Mouse (Mus musculus): ENCODE measurements at regions not wholly inside any gene's neighbourhood (a gene's known extent, or its start where the extent isn't known, plus 50 kb on each side); places are given as distances from the start of the nearest gene placed in this dataset.

DNA sequence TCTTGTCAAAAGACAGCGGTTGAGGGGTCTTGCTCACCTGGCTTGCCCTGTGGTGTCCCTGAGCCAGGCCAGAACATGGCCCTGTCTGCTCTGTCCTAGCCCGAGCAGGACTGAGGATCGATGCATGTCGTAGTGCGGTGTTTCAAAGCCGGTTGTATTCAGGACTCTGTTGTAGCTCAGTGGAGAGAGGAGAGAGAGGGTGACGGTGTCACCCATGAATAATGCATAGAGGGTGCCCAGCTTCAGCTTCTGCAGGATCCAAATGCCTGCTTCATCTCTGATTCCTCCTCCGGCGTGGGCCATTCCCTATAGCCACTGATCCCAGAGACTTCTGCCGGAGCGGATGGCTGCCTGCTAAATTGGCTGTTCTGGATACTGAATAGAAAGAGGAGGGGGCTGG, 126.7 kb upstream of the Cadm1 start:
- Histone ChIP-seq H3K36me3 (ENCODE audit: insufficient read depth, low read length) (no peaks in the 10 kb centered on the region), H3K4me1 (replicated peaks; ENCODE audit: low read depth, low read length) (peaks cover 4% of the 10 kb centered on the region; the same call in 1 of the 2 replicates), H3K9me3 (ENCODE audit: low read length) (no peaks in the 10 kb centered on the region), H3K27me3 (ENCODE audit: insufficient read depth, low read length) (peaks cover 35% of the 10 kb centered on the region), H3K4me3 (replicated peaks; ENCODE audit: low read length) (no peak overlapping the region)
- TF ChIP-seq POU5F1 (IDR thresholded peaks at IDR 0.05; ENCODE audit: borderline replicate concordance, low read length) (no peak), CTCF (conservative IDR thresholded peaks at IDR 0.05; ENCODE audit: low read length) (no peak), NANOG (IDR thresholded peaks at IDR 0.05; ENCODE audit: borderline replicate concordance, low read length) (no peak)

DNA sequence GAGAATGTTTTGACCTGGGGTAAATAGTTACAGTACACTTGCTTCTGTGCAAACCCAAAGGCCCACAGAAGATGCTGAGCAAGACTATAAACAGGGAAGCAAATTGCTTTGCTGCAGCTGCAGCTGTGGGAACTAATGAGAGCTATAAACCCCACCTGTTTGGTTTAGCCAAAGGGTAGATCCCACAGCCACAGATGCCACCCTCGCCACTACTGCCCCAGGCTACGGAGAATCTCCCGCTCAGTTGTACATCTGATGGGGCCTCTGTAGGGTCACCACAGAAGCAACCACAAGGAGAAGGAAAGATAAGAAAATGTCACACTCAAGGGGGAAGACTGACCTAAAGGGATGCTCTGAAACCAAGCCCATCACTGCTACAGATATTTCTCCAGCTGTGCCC, 125.2 kb upstream of the Cadm1 start:
- TF ChIP-seq POU5F1 (IDR thresholded peaks at IDR 0.05; ENCODE audit: borderline replicate concordance, low read length) (no peak), NANOG (IDR thresholded peaks at IDR 0.05; ENCODE audit: borderline replicate concordance, low read length) (no peak), CTCF (conservative IDR thresholded peaks at IDR 0.05; ENCODE audit: low read length) (no peak)
- no peaks in the 10 kb centered on the region for H3K9me3 ChIP-seq (ENCODE audit: low read length)
- no peaks in the 10 kb centered on the region for H3K36me3 ChIP-seq (ENCODE audit: insufficient read depth, low read length)
- H3K4me1 ChIP-seq (replicated peaks; ENCODE audit: low read depth, low read length) = 0 out of 2 replicates have a peak, but pooled peaks cover under 1% of the 10 kb centered on the region
- H3K4me3 ChIP-seq (replicated peaks; ENCODE audit: low read length) = no peak overlapping the region
- peaks cover 45% of the 10 kb centered on the region for H3K27me3 ChIP-seq (ENCODE audit: insufficient read depth, low read length)

DNA sequence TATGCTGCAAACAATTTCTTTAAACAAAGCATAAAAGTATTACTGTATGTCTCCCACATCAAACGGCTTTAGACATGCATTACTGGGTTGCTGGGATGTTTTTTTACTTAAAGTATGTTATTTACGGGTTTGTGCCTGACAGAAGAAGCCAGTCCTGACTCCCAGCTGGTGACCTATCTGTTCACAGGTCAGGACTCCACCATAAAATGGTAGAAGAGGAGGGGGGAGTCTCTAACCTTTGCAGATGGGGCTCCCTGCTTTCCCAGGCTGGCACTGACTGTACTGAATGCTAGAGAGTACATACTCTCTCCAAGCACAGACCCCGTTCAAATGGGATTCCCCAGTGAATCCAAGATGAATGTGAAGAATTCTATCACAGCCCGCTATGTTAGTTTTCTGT, 124.4 kb upstream of the Cadm1 start:
- no peaks in the 10 kb centered on the region for H3K4me1 ChIP-seq (replicated peaks; ENCODE audit: low read depth, low read length)
- no peaks in the 10 kb centered on the region for H3K9me3 ChIP-seq (ENCODE audit: low read length)
- peaks cover 47% of the 10 kb centered on the region for H3K27me3 ChIP-seq (ENCODE audit: insufficient read depth, low read length)
- TF ChIP-seq NANOG (IDR thresholded peaks at IDR 0.05; ENCODE audit: borderline replicate concordance, low read length) (no peak), CTCF (conservative IDR thresholded peaks at IDR 0.05; ENCODE audit: low read length) (no peak), POU5F1 (IDR thresholded peaks at IDR 0.05; ENCODE audit: borderline replicate concordance, low read length) (no peak)
- H3K36me3 ChIP-seq (ENCODE audit: insufficient read depth, low read length) = no peaks in the 10 kb centered on the region
- no peak overlapping the region for H3K4me3 ChIP-seq (replicated peaks; ENCODE audit: low read length)

DNA sequence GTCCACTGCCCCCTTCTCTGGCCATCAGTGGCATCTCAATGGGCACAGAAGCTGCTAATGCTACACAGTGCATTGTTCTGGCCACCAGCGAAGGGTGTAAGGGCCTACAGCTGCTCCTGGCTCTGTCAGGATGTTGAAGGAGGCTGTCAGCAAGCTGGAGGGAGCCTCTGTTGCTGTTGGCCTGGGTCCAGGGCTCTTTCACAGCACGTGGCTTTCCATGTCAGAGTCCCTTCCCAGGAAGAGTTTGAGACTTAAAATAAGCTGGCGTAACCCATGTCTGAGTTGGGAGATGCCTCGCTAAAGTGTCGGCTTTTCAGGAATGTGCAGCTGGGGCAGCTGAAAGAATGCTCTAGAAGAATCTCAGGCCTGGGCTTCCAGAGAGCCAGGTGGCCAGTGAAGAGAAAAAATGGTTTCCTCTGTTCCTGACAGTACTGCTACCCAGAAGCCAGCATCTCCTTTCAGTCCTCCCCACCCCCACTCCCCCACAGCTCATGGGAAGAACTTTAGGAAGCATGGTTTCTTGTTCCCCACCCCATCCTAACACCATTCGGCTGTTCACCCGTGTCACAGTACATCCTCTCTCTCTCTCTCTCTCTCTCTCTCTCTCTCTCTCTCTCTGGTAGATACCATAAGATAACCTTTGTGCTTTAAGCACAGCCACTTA, 122.8 kb upstream of the Cadm1 start:
- H3K4me1 ChIP-seq (replicated peaks; ENCODE audit: low read depth, low read length) = no peaks in the 10 kb centered on the region
- TF ChIP-seq NANOG (IDR thresholded peaks at IDR 0.05; ENCODE audit: borderline replicate concordance, low read length) (no peak), CTCF (conservative IDR thresholded peaks at IDR 0.05; ENCODE audit: low read length) (no peak), POU5F1 (IDR thresholded peaks at IDR 0.05; ENCODE audit: borderline replicate concordance, low read length) (no peak)
- H3K27me3 ChIP-seq (ENCODE audit: insufficient read depth, low read length) = peaks cover 60% of the 10 kb centered on the region
- no peak overlapping the region for H3K4me3 ChIP-seq (replicated peaks; ENCODE audit: low read length)
- no peaks in the 10 kb centered on the region for H3K9me3 ChIP-seq (ENCODE audit: low read length)
- H3K36me3 ChIP-seq (ENCODE audit: insufficient read depth, low read length) = no peaks in the 10 kb centered on the region

DNA sequence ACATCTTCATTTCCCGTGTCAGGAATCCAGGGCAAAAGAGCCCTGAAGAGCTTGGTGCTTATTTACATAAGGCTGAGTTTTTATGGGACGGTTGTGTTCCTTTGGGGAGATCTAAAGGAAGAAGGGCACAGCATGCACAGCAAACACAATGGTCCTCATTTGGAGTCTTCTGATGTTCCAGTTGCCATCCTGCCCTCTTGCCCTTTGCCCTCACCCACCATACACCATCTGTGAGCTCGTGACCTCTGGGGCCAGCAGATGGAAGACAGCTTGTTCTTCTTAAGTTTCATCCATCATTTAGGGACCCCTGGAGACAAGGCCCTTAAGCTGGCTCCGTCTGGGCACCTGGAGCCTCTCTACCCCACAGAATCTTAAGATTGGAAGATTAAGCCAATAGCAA, 121.9 kb upstream of the Cadm1 start:
- TF ChIP-seq NANOG (IDR thresholded peaks at IDR 0.05; ENCODE audit: borderline replicate concordance, low read length) (no peak), POU5F1 (IDR thresholded peaks at IDR 0.05; ENCODE audit: borderline replicate concordance, low read length) (no peak), CTCF (conservative IDR thresholded peaks at IDR 0.05; ENCODE audit: low read length) (no peak)
- H3K36me3 ChIP-seq (ENCODE audit: insufficient read depth, low read length) = no peaks in the 10 kb centered on the region

DNA sequence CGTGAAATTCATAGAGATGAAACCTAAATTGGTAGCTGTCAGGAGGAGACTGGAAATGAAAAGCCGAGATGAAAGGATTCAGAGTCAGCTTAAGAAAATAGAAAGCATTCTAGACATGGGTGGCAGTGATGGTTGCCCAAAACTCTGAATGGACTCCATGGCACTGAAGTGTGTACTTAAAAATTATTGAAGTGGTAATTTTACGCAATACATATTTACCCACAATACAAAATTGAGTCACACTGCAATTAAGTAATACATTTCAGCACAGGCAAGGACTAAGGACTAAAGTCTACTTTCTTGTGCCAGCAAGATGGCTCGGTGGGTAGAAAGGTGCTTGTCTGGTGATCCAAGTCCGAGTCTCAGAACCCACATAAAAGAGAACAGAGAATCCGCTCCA, 120.4 kb upstream of the Cadm1 start:
- Histone ChIP-seq H3K4me1 (replicated peaks; ENCODE audit: low read depth, low read length) (no peaks in the 10 kb centered on the region), H3K4me3 (replicated peaks; ENCODE audit: low read length) (no peak overlapping the region), H3K36me3 (ENCODE audit: insufficient read depth, low read length) (no peaks in the 10 kb centered on the region), H3K27me3 (ENCODE audit: insufficient read depth, low read length) (peaks cover 52% of the 10 kb centered on the region), H3K9me3 (ENCODE audit: low read length) (no peaks in the 10 kb centered on the region)
- TF ChIP-seq CTCF (conservative IDR thresholded peaks at IDR 0.05; ENCODE audit: low read length) (no peak), POU5F1 (IDR thresholded peaks at IDR 0.05; ENCODE audit: borderline replicate concordance, low read length) (no peak), NANOG (IDR thresholded peaks at IDR 0.05; ENCODE audit: borderline replicate concordance, low read length) (no peak)

More for the DNA sequence above, 121.9 kb upstream of the Cadm1 start:
- no peaks in the 10 kb centered on the region for H3K4me1 ChIP-seq (replicated peaks; ENCODE audit: low read depth, low read length)
- H3K4me3 ChIP-seq (replicated peaks; ENCODE audit: low read length) = no peak overlapping the region
- H3K9me3 ChIP-seq (ENCODE audit: low read length) = no peaks in the 10 kb centered on the region
- peaks cover 59% of the 10 kb centered on the region for H3K27me3 ChIP-seq (ENCODE audit: insufficient read depth, low read length)

DNA sequence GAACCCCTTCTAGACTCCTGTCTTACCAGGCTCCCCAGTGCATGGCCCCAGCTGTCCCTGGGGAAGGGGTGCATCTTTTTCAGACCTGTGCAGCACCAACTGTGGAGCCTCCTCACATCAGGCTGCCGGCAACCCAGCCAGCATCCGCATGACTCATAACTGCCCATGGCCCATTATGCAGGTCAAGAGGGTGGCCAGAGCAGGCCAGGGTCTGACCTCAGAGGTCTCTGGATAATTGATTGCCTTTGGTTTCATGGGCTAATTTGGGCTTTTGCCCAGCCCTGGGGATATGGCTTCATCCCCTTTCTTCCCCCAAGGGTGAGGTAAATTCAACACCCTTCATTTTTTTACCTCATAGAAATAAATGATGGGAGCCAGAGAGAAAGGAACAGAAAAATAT, 117.2 kb upstream of the Cadm1 start:
- H3K4me1 ChIP-seq (replicated peaks; ENCODE audit: low read depth, low read length) = no peaks in the 10 kb centered on the region; the same call in 1 of the 2 replicates
- H3K9me3 ChIP-seq (ENCODE audit: low read length) = no peaks in the 10 kb centered on the region
- H3K27me3 ChIP-seq (ENCODE audit: insufficient read depth, low read length) = peaks cover 45% of the 10 kb centered on the region
- H3K36me3 ChIP-seq (ENCODE audit: insufficient read depth, low read length) = no peaks in the 10 kb centered on the region
- H3K4me3 ChIP-seq (replicated peaks; ENCODE audit: low read length) = no peak overlapping the region
- TF ChIP-seq NANOG (IDR thresholded peaks at IDR 0.05; ENCODE audit: borderline replicate concordance, low read length) (no peak), CTCF (conservative IDR thresholded peaks at IDR 0.05; ENCODE audit: low read length) (no peak), POU5F1 (IDR thresholded peaks at IDR 0.05; ENCODE audit: borderline replicate concordance, low read length) (no peak)

DNA sequence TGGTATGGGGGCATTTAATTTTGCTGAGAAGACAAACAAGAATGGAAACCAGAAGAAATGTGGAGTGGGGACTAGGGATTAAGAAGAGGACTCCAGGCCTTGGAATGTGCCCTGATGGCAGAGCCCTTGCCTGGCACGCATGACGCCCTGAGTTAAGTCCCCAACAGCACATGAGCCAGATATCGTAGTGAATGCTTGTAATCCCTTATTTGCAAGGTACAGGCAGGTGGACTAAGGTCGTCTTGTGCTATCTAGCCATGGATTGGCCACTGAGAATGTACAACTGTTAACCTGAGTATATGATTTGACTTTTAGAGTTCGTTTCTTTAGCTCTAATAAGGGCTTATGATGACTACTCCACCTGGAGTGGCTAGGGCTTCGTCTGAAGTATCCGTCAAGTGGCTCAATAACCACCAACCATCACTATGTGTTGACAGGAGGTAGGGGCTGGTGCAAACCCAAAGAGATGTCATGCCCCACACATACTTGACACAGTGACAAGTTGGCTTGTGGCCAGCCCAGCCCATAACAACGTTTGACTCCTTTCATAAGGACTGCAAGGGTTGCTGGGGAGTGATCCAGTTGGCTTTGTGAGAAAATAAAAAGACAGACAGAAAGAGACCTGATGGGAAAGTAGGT, 115.5 kb upstream of the Cadm1 start:
- H3K27me3 ChIP-seq (ENCODE audit: insufficient read depth, low read length) = peaks cover 30% of the 10 kb centered on the region
- no peak overlapping the region for H3K4me3 ChIP-seq (replicated peaks; ENCODE audit: low read length)
- no peak for TF ChIP-seq CTCF (conservative IDR thresholded peaks at IDR 0.05; ENCODE audit: low read length)
- no peak for TF ChIP-seq POU5F1 (IDR thresholded peaks at IDR 0.05; ENCODE audit: borderline replicate concordance, low read length)
- TF ChIP-seq NANOG (IDR thresholded peaks at IDR 0.05; ENCODE audit: borderline replicate concordance, low read length) = no peak
- H3K9me3 ChIP-seq (ENCODE audit: low read length) = no peaks in the 10 kb centered on the region
- H3K36me3 ChIP-seq (ENCODE audit: insufficient read depth, low read length) = no peaks in the 10 kb centered on the region
- no peaks in the 10 kb centered on the region; the same call in 1 of the 2 replicates for H3K4me1 ChIP-seq (replicated peaks; ENCODE audit: low read depth, low read length)

Measured in E14TG2a.4 (cell line).